Mouse (Mus musculus): Measurements from ENCODE around the gene Dhdh. TPM values are rescaled to one million over a fixed set of nuclear protein-coding genes. Genes with fewer than 3 reads are reported as not detected.
"Not testable (repeated sequence)": the region's sequence is repeated elsewhere in the genome, so short reads cannot be mapped to it uniquely, and the experiment has no call there.

Gene Dhdh
- total RNA-seq, 2 experiments from 2014 or later = 20.2 to 31.1 TPM

DNA sequence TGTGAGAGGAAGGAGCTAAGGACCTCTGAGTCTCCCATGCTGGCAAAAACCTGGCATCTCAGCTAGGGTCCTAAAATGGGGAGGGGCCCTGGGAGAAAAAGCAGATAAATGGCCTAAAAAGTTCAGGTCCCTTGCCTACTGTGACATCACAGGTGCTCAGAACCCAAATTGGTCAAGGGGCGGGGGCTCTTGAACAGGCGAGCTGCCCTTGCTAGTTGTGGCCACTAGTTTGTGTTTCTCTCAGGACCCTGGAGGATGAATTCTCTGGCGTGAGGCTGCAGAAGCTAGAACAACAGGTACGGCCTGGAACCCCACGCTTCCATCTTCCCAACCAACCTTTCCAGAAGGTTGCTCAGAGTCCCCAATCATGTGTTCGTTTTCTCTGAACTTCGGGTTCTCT is 25.8 kb upstream of the Dhdh start:
- no peak for ATAC-seq (replicated peaks; ENCODE audit: poor library complexity, severe bottlenecking)

DNA sequence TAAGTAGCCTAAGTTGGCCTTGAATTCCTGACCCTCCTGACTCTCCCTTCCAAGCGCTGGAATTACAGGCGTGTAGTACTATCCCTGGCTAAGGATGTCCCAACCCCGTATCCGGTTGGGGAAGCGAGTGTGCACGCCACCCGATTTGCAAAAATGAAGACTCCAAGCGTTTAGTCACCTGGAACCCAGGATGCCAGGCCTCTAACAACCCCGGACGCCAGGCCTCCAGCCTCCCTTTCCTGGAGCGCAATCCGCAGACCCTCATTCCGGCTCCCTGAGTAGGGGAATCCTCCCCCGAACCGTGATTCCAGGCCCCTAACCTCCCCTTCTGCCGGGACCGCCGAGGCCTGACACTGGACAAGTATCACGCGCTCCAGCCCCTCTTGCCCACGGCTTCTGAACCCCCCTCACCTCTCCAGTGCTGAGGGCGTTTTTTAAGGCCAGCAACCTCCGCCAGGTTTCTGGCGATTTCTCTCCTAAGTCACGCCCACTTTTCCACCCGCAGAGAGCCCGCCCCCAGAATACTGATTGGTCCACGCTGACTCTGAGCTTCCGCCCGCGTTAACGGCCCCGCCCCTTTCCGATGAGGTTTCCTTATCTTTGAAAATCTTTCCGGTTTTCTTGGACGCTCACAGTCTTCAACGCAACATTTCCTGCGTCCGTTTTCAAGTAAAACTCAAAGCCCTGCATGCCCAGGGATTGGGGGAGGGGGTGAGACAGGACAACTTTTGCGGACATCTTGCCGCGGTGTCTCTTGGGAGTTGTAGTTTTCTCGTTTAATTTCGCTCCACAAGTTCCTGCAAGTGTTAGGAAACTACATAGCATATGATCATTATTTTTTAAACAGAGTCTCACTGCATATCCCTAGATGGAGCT is 21.5 kb upstream of the Dhdh start, which contains the start of gene Nucb1:
Nucb1 (minus strand) TSS at position 495 of the 876 bp plus-strand sequence.
- peak; percentile 90 for ATAC-seq (replicated peaks; ENCODE audit: poor library complexity, severe bottlenecking)

DNA sequence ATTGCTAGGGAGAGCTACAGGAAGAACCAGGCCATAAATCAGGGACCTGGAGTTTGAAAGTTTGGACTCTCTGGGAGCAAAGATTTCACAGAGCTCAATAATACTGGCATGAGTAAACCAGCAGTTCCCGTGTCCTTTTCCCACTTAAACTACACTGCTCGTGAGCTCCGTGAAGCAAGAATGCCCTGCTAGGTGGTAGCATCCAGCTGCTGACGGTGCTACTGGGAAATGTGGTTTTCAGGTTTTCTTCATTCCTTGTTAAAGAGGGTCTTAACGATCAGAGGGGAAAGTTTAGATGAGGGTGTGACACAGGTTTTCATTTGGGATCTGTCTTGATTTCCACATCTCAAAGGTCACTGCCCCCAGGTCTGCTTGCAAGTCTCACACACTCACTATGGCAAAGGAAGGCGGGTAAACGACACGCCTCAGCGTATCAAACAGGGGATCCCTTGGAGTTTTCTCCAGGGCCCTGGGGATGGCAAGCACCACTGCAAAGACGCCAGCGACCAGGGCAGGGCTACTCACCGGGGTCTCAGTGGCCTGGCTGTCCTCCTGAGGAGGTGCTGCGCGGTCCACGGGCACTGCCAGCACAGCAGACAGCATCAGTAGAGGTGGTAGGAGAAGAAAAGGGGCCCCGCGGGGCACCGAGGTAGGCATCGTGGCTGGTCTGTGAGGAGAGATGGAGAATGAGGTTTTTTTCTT is 20.7 kb upstream of the Dhdh start:
- no peak for ATAC-seq (replicated peaks; ENCODE audit: poor library complexity, severe bottlenecking)

DNA sequence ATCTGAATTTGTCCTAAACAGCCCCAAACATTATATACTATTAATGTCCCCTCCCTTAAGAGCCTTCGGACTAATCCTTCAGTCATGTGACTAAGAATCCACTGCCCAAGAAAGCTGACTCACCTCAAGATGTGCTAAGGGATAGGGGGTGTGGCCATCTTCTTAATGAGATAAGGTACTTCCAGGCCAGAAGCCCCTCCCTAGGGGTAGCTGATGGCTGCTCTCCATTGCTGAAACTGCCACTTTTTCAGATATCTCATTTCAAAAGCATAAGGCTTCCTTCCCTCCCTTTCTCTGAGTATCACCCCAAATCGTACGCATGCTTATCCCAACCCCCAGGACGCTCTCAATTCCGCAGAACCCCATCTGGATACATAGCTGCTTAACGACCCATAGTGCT is 20.0 kb upstream of the Dhdh start:
- ATAC-seq (replicated peaks; ENCODE audit: poor library complexity, severe bottlenecking) = peak; percentile 26

DNA sequence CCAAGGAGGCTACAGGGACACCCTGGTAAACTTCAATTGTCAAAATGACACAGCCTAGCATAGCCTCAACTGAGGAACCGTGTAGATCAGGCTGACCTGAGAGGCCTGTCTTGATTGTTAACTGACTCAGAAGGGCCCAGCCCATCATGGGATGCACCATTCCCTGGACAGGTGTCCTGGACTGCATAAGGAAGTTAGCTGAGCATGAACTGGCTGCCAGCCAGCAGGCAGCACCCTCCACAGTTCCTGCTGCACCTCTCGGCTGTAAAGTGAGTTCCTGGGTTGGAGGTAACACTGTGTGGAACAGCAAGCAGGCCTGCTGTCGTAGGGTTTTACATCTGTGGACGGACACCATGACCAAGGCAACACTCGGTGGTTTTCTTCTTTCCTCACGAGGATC is 19.0 kb upstream of the Dhdh start:
- ATAC-seq (replicated peaks; ENCODE audit: poor library complexity, severe bottlenecking) = no peak

DNA sequence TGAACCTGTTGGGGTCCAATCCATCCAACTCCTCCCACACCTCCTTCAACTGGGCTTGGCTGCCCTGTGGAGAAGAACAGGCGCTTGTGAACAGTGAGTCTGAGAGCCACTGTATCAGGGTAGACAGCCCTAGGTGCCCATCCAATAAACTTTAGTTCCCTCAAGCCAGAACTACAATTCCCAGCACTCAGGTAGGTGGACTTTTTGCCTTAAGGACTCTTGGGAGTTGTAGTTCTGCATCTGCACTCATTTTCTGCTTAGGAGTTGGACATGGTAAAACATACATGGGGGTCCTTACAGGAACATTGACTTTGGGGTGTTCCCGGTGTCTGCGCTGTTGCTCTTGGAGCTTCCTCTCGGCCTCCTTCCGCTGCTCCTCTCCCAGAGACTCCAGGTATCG is 9.8 kb upstream of the Dhdh start:
- no peak for ATAC-seq (replicated peaks; ENCODE audit: poor library complexity, severe bottlenecking)

DNA sequence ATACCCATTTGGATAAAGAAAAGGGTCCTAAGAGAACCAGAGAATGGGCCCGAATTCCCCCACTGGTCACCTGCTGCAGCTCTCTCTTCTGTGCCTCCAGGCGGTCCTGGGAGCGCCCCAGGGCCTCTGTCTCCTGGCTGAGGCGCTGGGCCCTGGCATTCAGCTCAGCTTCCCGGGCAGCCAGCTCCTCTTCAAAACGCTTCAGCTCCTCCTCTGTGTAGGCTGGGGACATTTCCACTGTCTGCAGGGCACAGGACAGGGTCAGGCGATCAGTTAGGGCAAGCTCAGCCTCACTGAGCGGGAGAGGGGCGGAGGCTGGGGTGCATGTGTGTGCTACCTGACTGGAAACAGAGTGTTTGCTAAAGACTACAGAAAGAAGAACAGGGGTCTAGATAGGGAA is 5.9 kb upstream of the Dhdh start:
- ATAC-seq (replicated peaks; ENCODE audit: poor library complexity, severe bottlenecking) = no peak

DNA sequence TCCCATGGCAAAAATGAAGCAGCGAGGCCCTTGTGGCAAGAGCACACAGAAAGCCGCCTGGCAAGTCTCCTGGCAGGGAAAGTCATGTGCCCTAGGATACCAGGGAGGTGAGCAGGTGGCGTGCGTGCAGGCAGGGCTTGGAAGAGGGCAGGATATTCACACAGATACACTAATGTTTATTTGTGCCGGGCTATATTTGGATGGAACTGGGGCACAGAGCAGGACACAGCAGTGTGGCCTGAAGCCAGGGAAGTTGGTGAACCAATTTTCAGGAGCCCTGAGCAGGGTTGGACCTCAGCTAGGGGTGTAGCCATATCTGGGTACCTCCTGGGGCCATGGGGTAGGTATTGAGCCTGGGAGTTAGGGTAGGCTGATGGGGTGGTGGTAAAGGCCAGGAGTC is 4.3 kb upstream of the Dhdh start:
- no peak for ATAC-seq (replicated peaks; ENCODE audit: poor library complexity, severe bottlenecking)

DNA sequence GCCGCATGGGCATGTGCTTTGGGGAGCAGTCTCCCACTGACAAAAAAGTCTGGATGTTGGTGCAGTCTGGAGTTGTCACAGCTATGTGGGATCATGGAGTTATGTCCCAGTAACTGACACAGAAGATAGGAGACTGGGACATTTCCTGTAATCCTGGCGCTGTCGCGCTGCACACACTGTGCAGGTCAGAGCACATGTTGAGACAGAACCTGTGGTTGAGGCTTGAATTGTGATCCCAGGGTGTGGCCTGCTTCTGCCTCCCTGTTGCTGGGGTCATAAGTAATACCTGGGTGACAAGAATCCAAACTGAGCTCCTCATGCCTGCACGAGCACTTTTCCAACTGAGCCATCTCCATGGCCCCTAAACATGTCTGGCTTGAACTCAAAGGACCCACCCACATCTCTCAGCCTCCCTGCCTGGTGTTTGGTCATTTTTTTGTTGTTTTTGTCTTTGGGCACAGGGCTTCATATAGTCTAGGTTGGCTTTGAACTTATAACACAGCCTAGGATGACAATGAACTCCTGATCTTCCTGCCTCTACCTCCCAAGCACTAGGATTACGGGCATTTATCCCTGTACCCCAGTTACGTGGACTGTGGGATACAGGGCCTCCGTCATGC is 3.7 kb upstream of the Dhdh start:
- no peak for ATAC-seq (replicated peaks; ENCODE audit: poor library complexity, severe bottlenecking)

DNA sequence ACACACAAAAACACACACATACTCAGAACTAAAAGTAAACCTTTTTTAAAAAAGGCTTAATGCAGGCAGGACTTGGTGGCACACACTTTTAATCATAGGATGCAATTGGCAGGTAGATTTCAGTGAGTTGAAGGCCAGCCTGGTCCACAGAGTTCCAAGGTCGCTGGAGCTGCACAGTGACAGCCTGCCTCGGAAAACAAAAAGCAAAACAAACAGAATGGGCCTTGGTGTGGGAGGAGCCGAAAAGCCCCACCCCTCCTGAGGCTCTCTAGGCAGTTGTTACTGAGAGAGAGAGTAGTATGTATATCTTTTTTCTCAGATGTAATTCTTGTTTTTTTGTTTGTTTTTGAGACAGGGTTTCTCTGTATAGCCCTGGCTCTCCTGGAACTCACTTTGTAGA is 2.7 kb upstream of the Dhdh start:
- no peak for ATAC-seq (replicated peaks; ENCODE audit: poor library complexity, severe bottlenecking)

DNA sequence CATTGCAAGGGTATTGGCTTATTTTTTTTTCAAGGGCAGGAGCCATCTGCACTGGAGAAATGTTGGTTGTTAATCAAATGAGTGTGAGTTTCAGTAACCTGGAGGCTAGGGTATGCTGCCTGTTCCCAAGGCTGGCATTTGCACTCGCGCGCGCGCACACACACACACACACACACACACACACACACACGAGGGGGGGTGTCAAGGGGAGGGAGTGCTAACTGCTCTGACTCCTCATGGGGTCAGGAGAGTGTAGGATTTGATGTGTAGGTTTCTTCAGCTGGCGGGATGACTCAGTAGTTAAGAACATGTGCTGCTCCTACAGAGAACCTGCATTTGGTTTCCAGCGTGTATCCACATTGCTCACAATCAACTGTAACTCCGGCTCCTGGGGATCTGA is 2.2 kb upstream of the Dhdh start:
- ATAC-seq (replicated peaks; ENCODE audit: poor library complexity, severe bottlenecking) = 0 out of 2 replicates have a peak, but pooled peaks have one; percentile 16

DNA sequence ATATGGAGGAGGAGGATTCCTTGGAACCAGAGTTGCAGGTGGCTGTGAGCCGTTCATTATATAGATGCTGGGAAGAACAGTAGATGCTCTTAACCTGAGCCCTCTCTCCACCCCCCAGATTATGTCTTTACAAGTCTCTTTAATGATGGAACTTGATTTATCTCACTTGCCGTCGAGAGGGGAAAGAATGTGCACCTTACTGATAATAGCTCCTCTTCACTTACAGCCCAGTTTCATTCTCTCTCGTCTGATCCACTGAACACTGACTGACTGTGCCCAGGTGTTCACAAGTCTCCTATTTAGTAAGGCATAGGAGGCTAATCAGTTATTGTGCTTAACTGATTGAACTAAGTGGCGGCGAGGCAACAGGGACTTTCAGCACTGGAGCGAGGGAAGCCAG is 973 bp upstream of the Dhdh start:
- ATAC-seq (replicated peaks; ENCODE audit: poor library complexity, severe bottlenecking) = no peak

DNA sequence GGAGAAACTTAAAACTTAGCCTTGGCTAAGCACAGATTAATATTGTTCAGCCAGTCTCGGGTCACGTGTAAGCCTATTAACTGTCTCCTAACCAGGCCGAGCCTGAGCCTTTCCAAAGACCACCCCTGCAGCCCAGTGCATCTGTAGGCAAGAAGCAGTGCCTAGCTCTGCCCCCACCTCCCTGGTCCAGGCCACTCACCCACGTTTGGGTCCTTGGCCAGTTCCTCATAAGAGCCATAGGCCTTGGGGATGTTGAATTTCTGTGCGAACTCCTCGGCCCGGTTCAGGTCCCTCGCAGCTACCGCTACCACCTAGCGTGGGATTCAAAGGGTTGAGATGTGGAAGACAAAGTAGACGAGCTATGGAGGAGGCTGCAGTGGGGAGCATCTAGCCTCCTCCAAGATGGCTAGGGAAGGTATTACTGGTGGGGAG is 728 bp downstream of the Dhdh start:
- ATAC-seq (replicated peaks; ENCODE audit: poor library complexity, severe bottlenecking) = no peak

DNA sequence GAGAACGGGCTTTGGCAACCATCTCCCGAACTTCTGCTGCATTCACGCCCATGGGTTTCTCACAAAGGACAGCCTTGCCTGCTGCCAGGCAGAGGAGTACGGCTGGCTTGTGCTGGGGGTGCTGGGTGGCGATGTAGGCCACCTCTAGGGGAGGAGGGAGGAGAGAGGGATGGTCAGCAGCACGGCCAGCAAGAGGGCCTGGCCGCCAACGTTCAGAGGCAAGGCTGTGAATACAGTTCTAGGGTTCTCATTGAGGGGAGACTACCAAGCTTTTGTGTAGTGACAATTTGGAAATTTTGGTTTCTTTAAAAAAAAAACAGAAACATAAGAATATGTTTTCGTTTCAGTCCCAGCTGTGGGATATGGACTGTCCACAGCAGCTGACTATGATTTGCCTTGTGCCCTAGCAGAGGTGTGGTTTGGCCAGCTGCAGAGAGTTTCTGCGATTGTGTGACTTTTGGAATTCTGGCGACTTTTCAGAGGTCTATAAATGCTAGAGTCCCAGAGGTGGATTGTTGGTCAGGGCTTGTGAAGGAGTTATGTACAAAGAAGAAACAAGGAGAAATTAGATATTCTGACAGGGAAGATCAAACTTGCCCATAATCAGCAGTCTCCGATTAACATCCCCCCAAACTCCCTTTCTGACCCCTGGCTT is 1.7 kb downstream of the Dhdh start, which contains the start of gene Gm45808:
Gm45808 (minus strand) TSS at position 51 of the 655 bp plus-strand sequence.
- ATAC-seq (replicated peaks; ENCODE audit: poor library complexity, severe bottlenecking) = no peak

DNA sequence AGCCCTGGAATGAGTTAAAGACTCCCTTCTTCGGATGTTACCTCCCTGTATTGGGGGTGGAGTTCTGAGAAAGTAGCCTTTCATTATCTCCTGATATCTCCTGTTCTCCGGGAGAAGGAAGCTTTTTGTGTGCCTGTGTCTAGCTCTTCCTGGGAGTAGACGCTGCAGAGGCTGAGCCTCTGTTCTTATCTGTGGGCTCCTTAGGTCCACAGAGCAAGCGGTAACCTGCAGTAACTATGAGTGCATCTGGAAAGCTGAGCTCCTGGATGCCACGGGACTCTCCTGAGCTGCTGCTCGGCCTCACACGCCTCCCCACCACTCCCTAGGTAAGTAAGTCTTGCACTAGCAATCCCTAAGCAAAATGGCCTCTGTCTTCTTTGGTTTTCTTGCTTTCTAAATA is 2.4 kb downstream of the Dhdh start:
- ATAC-seq (replicated peaks; ENCODE audit: poor library complexity, severe bottlenecking) = no peak

DNA sequence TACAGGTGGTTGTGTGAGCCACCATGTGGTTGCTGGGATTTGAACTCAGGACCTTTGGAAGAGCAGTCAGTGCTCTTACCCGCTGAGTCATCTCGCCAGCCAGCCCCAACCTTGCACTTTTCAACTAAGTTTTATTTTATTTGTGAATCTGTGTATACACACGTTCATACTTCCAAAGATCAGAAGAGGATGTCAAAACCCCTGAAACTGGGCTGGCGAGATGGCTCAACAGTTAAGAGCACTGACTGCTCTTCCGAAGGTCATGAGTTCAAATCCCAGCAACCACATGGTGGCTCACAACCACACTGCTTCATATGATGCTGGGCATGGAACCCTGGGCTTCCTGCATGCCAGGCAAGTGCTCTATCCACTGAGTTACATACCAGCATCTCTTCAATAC is 3.6 kb downstream of the Dhdh start:
- not testable (repeated sequence) for ATAC-seq (replicated peaks; ENCODE audit: poor library complexity, severe bottlenecking)

DNA sequence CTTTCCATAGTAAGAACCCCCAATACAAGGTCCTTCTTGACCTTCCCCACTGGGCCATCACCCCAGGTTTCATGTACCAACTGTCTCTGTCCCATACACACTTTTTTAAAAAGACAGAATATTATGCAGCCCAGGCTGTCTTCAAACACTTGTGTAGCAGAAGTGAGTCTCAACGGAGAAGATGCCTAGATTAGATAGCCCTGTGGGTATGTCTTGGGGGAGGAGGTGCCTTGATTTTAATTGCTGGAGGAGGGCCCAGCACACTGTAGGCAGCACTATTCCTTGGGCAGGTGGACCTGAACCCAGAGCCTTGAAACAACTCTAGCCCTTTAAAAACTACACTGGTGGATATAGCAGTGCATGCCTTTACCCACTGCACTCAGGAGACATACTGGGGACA is 6.4 kb downstream of the Dhdh start:
- no peak for ATAC-seq (replicated peaks; ENCODE audit: poor library complexity, severe bottlenecking)

DNA sequence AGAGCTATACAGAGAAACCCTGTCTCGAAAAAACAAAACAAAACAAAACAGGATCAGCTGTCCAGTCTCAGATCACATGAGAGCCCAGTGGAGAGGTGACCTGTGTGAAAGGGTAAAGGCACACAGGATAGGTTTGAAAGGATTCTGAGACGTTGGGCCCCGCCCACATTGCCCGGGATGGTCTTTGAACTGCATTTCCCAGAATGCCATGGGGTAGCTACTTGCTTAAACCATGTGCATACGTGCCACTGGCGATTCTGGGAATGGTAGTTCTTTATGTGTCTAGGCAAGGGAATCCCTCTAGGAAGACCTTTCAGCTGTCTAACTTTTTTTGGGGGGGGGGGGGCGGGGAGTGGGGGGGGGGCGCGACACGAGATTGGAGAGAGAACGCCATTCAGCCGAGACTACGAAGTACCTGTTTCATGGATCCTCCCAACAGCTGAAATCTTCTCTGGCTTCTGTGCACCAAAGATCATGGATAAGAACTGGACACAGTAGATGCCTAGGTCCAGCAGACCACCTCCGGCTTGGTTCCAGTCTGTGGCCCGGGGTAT is 7.2 kb downstream of the Dhdh start, which contains the start of gene Tulp2:
Tulp2 (plus strand) TSS at position 504 of the 554 bp plus-strand sequence.
- peak; percentile 69 for ATAC-seq (replicated peaks; ENCODE audit: poor library complexity, severe bottlenecking)

DNA sequence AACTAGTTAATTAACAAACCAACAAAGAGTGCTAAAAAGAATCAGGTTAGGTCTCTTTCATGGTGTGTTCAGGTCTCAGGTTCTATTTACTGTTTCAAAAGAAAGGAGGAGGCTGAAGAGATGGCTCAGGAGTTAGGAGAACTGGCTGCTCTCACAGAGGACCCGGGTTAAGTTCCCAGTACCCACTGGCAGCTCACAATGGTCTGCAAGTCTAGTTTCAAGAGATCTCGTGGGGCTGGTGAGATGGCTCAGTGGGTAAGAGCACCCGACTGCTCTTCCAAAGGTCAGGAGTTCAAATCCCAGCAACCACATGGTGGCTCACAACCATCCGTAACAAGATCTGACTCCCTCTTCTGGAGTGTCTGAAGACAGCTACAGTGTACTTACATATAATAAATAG is 8.3 kb downstream of the Dhdh start:
- ATAC-seq (replicated peaks; ENCODE audit: poor library complexity, severe bottlenecking) = not testable (repeated sequence)

DNA sequence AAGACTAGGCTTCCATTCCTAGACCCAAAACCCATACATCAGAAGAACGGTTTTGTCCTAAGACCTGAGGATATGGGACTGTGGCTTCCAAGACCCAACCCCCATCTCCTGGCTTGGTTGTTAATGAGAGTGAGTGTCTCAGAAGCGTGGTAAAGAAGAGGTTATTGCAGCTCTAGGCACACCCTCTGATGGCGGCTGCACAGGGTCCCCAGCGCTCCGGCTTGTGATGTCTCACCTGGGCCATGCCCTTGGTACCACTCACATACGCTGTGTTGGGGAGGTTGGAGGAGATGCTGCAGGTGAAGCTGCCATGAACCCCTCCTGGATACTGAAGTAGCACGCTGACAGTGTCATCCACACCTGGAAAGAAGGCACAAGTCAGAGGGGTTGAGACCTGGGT is 9.8 kb downstream of the Dhdh start:
- no peak for ATAC-seq (replicated peaks; ENCODE audit: poor library complexity, severe bottlenecking)

Data from granulocyte monocyte progenitor cell, adult 5-6 weeks (primary cell).